Mouse (Mus musculus) hindbrain, embryonic 14.5 days (tissue): ENCODE measurements around the gene Rcor1. TPM values are rescaled to one million over a fixed set of nuclear protein-coding genes. Genes with fewer than 3 reads are reported as not detected.
A peak's percentile ranks its signal among the peaks of the same experiment; 100 is the strongest.

Experiments
- ATAC-seq: fragments of 200-750 bp; cut with Nextera tagmentation; 2 replicates; pipeline ENCODE4 v1.8.0; 2017; ENCODE audit warnings: moderate number of reproducible peaks, mild to moderate bottlenecking, moderate TSS enrichment, moderate library complexity; ENCODE audit not compliant: low FRiP score
- DNase-seq: peaks from one replicate; pipeline ENCODE4 v3.0.0-alpha.2; 2015; ENCODE audit warnings: low spot score
- H3K27ac ChIP-seq: fragments of 300-500 bp; sonication (generic); 2 replicates; pipeline ENCODE4 v1.5.1; 2014; ENCODE audit warnings: mild to moderate bottlenecking, moderate library complexity
- H3K27me3 ChIP-seq: fragments of 300-500 bp; sonication (generic); 2 replicates; pipeline ENCODE4 v1.6.1; 2014; ENCODE audit warnings: mild to moderate bottlenecking, low read length, mixed read lengths; ENCODE audit not compliant: control insufficient read depth, insufficient read depth
- H3K36me3 ChIP-seq: fragments of 300-500 bp; sonication (generic); replicated peaks from 2 replicates; pipeline ENCODE4 v1.6.1; 2014; ENCODE audit not compliant: control insufficient read depth, insufficient read depth
- H3K4me1 ChIP-seq: fragments of 300-500 bp; sonication (generic); replicated peaks from 2 replicates; pipeline ENCODE4 v1.6.1; 2014; ENCODE audit warnings: antibody characterized with exemption, low read length, mixed read lengths; ENCODE audit not compliant: control insufficient read depth, insufficient read depth
- H3K4me2 ChIP-seq: fragments of 300-500 bp; sonication (generic); replicated peaks from 2 replicates; pipeline ENCODE4 v1.6.1; 2014; ENCODE audit warnings: mild to moderate bottlenecking, moderate library complexity
- H3K4me3 ChIP-seq: fragments of 300-500 bp; sonication (generic); replicated peaks from 2 replicates; pipeline ENCODE4 v1.5.1; 2014; ENCODE audit warnings: mild to moderate bottlenecking, low read length
- H3K9ac ChIP-seq: fragments of 300-500 bp; sonication (generic); 2 replicates; pipeline ENCODE4 v1.6.1; 2014
- H3K9me3 ChIP-seq: fragments of 300-500 bp; sonication (generic); 2 replicates; pipeline ENCODE4 v1.6.1; 2016; ENCODE audit warnings: low read length; ENCODE audit not compliant: control insufficient read depth
- WGBS: fragments of 180-500 bp; shearing (Covaris S2); extraction: QIAGEN DNeasy Blood & Tissue Kit; methylation state at CpG from one replicate; pipeline ENCODE4 v1.1.7; 2014; 5-methylcytosine and 5-hydroxymethylcytosine counted together
- polyA plus RNA-seq: library from polyadenylated mRNA; unstranded; fragments of >200 nt; fragmentation: Nextera tagmentation; extraction: Ambion mirVana; gene quantifications from 2 replicates; pipeline ENCODE4 v1.2.1, GENCODE M21; 2014

The Rcor1 gene
- 6.6 and 6.8 TPM in 2 replicates for polyA plus RNA-seq

GRCm38 (mm10) chr12:111038976-111039612 lies at the start of gene Rcor1:
TSS of gene Rcor1 (plus strand) at chr12:111039351.
- Histone ChIP-seq H3K27me3 (no peaks in the 10 kb centered on the region), H3K9me3 (no peaks in the 10 kb centered on the region), H3K9ac (peak within 1 kb of the TSS; percentile 91), H3K4me3 (peak within 1 kb of the TSS; percentile 97), H3K4me1 (peaks cover 24% of the 10 kb centered on the region), H3K36me3 (0 out of 2 replicates have a peak, but pooled peaks cover 5% of the 10 kb centered on the region), H3K4me2 (peak within 1 kb of the TSS; percentile 98), H3K27ac (peak within 1 kb of the TSS; percentile 99)
- 1% methylated on average over 66 of the region's 76 CpGs for WGBS
- ATAC-seq (peak; percentile 97), DNase-seq (peak; percentile 97)

- no peak overlapping the region for H3K9ac ChIP-seq
- H3K27ac ChIP-seq: no peak overlapping the region
- H3K27me3 ChIP-seq: no peaks in the 10 kb centered on the region
- no peak overlapping the region for H3K4me2 ChIP-seq
- no peaks in the 10 kb centered on the region for H3K36me3 ChIP-seq
- 95% methylated on average over 3 of the region's 3 CpGs for WGBS
- H3K9me3 ChIP-seq: no peaks in the 10 kb centered on the region
- no peaks in the 10 kb centered on the region for H3K4me1 ChIP-seq
- no peak for DNase-seq
- ATAC-seq: no peak
- no peak overlapping the region for H3K4me3 ChIP-seq
Observed at GRCm38 (mm10) chr12:110989409-110989808, 49.7 kb upstream of the Rcor1 start.

GRCm38 (mm10) chr12:110990500-110990899 lies 48.7 kb upstream of the Rcor1 start:
- no peak for DNase-seq
- H3K4me2 ChIP-seq: no peak overlapping the region
- no peaks in the 10 kb centered on the region for H3K9me3 ChIP-seq
- no peak for ATAC-seq
- H3K27me3 ChIP-seq: no peaks in the 10 kb centered on the region
- H3K4me1 ChIP-seq: no peaks in the 10 kb centered on the region
- no peaks in the 10 kb centered on the region for H3K36me3 ChIP-seq
- WGBS: 90% methylated on average over 7 of the region's 7 CpGs
- no peak overlapping the region for H3K4me3 ChIP-seq
- H3K9ac ChIP-seq: no peak overlapping the region
- H3K27ac ChIP-seq: no peak overlapping the region

GRCm38 (mm10) chr12:110991361-110992127 lies 47.6 kb upstream of the Rcor1 start:
- Histone ChIP-seq H3K4me1 (no peaks in the 10 kb centered on the region), H3K9ac (peak overlapping the region; percentile 58; the same call in 1 of the 2 replicates), H3K4me3 (peak overlapping the region; percentile 40), H3K27ac (peak overlapping the region; percentile 43; the same call in 1 of the 2 replicates), H3K36me3 (no peaks in the 10 kb centered on the region), H3K4me2 (peak overlapping the region; percentile 58), H3K27me3 (no peaks in the 10 kb centered on the region), H3K9me3 (no peaks in the 10 kb centered on the region)
- DNase-seq: peak; percentile 72
- peak; percentile 85 for ATAC-seq
- WGBS: 1% methylated on average over 23 of the region's 23 CpGs

GRCm38 (mm10) chr12:110992128-110992553 lies 47.0 kb upstream of the Rcor1 start:
- ATAC-seq (peak; percentile 84), DNase-seq (peak; percentile 89)
- WGBS: under 1% methylated on average over 24 of the region's 24 CpGs
- H3K27me3 ChIP-seq: no peaks in the 10 kb centered on the region
- H3K36me3 ChIP-seq: no peaks in the 10 kb centered on the region
- H3K4me2 ChIP-seq: peak overlapping the region; percentile 58
- H3K9me3 ChIP-seq: no peaks in the 10 kb centered on the region
- 0 out of 2 replicates have a peak overlapping the region, but pooled peaks have one; percentile 52 for H3K27ac ChIP-seq
- no peaks in the 10 kb centered on the region for H3K4me1 ChIP-seq
- H3K4me3 ChIP-seq: peak overlapping the region; percentile 40
- H3K9ac ChIP-seq: peak overlapping the region; percentile 58

- no peak overlapping the region for H3K4me2 ChIP-seq
- 78% methylated on average over 12 of the region's 12 CpGs for WGBS
- H3K27ac ChIP-seq: no peak overlapping the region
- no peak overlapping the region for H3K9ac ChIP-seq
- no peaks in the 10 kb centered on the region for H3K36me3 ChIP-seq
- ATAC-seq (no peak), DNase-seq (no peak)
- no peaks in the 10 kb centered on the region for H3K27me3 ChIP-seq
- H3K4me3 ChIP-seq: no peak overlapping the region
- H3K4me1 ChIP-seq: no peaks in the 10 kb centered on the region
- H3K9me3 ChIP-seq: 0 out of 2 replicates have a peak, but pooled peaks cover 1% of the 10 kb centered on the region
Observed at GRCm38 (mm10) chr12:110992771-110993170, 46.4 kb upstream of the Rcor1 start.

GRCm38 (mm10) chr12:110993226-110993625 lies 45.9 kb upstream of the Rcor1 start:
- H3K36me3 ChIP-seq: no peaks in the 10 kb centered on the region
- H3K27me3 ChIP-seq: no peaks in the 10 kb centered on the region
- DNase-seq: no peak
- WGBS: 97% methylated on average over 3 of the region's 3 CpGs
- no peak for ATAC-seq
- no peak overlapping the region for H3K4me2 ChIP-seq
- H3K27ac ChIP-seq: no peak overlapping the region
- H3K9me3 ChIP-seq: 0 out of 2 replicates have a peak, but pooled peaks cover 5% of the 10 kb centered on the region
- no peaks in the 10 kb centered on the region for H3K4me1 ChIP-seq
- H3K9ac ChIP-seq: no peak overlapping the region
- no peak overlapping the region for H3K4me3 ChIP-seq

- Histone ChIP-seq H3K27me3 (no peaks in the 10 kb centered on the region), H3K36me3 (no peaks in the 10 kb centered on the region), H3K4me3 (no peak overlapping the region), H3K27ac (no peak overlapping the region), H3K9me3 (0 out of 2 replicates have a peak, but pooled peaks cover 5% of the 10 kb centered on the region), H3K9ac (no peak overlapping the region), H3K4me1 (no peaks in the 10 kb centered on the region), H3K4me2 (no peak overlapping the region)
- DNase-seq (no peak), ATAC-seq (no peak)
- WGBS: 37% methylated on average over 12 of the region's 12 CpGs
Observed at GRCm38 (mm10) chr12:110994666-110995065, 44.5 kb upstream of the Rcor1 start.

- DNase-seq (no peak), ATAC-seq (no peak)
- H3K36me3 ChIP-seq: no peaks in the 10 kb centered on the region
- no peak overlapping the region for H3K4me3 ChIP-seq
- H3K27me3 ChIP-seq: no peaks in the 10 kb centered on the region
- WGBS: 98% methylated on average over 11 of the region's 11 CpGs
- no peaks in the 10 kb centered on the region for H3K4me1 ChIP-seq
- no peak overlapping the region for H3K27ac ChIP-seq
- no peak overlapping the region for H3K4me2 ChIP-seq
- H3K9ac ChIP-seq: no peak overlapping the region
- H3K9me3 ChIP-seq: 0 out of 2 replicates have a peak, but pooled peaks cover 5% of the 10 kb centered on the region
Observed at GRCm38 (mm10) chr12:110998092-110998491, 41.1 kb upstream of the Rcor1 start.
